Mouse (Mus musculus) cerebellum, adult 2 months (tissue): ENCODE data around the gene 1700088E04Rik.

Experiments
- CTCF ChIP-seq: fragments of 200-500 bp; IDR thresholded peaks from 2 replicates; pipeline ENCODE4 v1.5.1; 2011; ENCODE audit warnings: low read depth, mild to moderate bottlenecking, control low read depth, low read length, moderate library complexity, borderline replicate concordance; ENCODE audit not compliant: insufficient read depth
- POLR2A ChIP-seq: fragments of 200-500 bp; IDR thresholded peaks from 2 replicates; pipeline ENCODE4 v1.6.1; 2011; ENCODE audit warnings: low read length, control low read depth, borderline replicate concordance; ENCODE audit not compliant: insufficient read depth

GRCm38 (mm10) chr15:79145522-79145921 is 4.5 kb upstream of the 1700088E04Rik start:
- TF ChIP-seq POLR2A = no peak
- TF ChIP-seq CTCF = no peak
